Mouse (Mus musculus): ENCODE results near the gene Lrrc36.
A peak's percentile ranks its signal among the peaks of the same experiment; 100 is the strongest.

The Lrrc36 gene

DNA sequence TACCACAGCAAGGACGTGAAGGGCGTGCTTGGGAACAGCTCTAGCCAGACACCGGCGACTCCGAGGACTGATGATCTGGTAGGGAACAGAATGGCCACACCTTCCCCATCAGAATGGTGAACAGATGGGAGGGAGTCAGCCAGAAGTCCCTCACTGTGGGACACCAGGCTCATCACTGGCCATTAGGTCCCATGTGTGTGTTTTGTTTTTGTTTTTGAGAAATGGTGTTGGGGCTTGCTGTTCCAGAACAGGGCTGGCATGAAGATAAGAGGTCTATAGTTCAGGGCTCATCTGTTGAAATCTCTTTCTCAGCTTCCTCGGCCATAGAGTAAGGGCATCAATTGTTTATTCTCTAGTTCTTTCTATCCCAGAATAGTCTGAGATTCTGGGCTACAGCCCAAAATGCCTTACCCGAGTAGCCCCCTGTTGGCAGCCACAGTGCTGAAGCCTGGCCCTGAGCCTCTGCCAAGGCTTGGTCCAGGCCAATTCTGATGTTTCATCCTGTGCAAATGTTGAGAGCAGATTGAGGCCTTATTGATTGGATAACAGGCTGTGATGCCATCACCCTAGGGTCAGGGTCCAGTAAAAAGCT is 53.4 kb downstream of the Lrrc36 start:
- DNase-seq (ENCODE audit: low spot score in 2 of 2), result no peak

DNA sequence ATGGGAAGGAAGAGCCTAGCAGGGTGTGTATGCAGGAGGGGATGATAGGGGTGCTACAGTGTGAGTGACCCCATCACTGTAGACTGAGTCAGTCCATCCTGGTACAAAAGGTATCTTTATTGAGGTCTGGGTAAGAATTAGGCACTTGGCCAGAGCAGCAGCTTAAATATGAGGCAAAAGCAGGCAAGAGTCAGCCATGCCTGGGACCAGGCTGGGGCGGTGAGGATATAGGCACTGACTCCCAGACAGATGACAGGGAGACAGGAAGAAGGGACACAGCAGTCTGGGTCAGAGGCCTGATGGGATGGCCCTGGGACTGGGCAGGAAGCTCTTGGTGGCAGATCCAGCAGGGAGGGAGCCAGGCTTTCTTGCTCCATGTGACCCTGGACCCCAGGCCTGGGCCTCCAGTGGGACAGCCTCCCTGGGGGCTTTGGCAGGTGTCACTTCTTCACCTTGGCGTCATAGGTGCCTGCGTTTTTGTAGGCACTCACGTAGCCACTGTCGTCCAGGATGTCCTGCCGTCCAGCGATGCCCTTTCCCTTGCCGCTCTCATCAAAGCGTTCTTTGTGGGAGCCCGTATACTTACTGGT is 54.1 kb downstream of the Lrrc36 start:
- DNase-seq (ENCODE audit: low spot score in 2 of 2), result no peak

DNA sequence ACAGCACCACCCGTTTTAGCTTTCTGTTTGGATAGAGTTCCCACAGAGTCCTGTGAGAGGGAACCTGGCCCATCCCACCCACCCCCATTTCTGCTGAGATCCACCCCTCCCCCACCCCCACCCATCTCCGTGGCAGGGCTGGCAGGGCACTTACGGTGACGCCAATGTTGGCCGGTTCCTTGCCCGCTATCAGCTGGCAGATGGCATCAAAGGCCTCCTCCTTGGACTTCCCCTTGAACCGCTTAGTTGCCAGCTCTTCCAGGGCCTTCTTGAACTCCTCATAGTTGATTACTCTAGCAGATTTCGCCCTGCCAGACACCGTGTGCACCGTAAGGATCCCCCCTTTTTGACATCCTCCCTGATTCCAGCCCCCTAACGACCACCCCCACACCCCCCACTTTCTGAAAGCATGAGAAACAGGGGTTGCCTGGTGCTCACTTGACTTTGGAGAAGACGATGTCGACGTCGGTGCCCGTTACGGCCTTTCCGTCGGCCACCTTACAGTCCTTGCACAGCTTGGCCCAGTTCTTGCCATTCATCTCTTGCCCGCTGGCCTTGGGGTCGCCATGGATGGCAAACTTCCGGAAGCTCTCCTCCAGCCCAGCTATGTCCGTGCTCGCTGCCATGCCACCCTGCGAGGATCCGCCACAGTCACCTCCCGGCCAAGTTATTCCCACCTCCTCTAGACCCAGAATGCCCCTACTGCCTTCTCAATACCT is 54.8 kb downstream of the Lrrc36 start:
- DNase-seq (ENCODE audit: low spot score in 2 of 2), result no peak

DNA sequence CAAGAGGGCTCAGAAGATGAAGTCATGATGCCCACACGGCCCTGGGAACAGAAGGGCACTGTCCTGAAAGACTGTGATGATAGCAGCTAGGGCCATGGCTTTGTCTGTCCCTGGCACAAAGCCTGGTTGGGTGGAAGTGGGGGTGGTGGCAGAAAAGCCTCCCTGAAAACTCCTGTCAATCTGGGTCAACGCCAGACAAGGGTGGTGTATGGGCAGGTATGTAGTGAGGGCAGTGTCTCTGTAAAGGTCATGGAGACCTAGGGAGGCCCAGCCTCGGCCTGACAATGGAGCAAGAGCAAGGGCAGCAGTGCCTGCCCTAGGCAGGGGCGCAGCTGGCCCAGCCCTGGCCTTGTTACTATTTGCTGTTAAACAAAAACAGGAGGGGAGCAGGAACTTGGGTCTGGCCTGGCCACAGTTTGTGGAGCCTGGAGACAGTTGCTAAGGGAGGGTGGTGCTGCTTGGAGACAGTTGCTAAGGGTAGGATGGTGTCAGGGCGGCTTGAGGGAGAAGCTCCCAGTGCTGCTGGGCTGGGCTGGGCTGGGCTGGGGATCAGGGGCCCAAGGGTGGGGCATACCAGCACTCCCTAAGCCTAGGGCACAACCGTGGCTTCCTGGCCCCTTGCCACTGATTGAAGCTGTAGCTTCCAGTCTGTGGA is 55.8 kb downstream of the Lrrc36 start:
- DNase-seq (ENCODE audit: low spot score in 2 of 2), result no peak

DNA sequence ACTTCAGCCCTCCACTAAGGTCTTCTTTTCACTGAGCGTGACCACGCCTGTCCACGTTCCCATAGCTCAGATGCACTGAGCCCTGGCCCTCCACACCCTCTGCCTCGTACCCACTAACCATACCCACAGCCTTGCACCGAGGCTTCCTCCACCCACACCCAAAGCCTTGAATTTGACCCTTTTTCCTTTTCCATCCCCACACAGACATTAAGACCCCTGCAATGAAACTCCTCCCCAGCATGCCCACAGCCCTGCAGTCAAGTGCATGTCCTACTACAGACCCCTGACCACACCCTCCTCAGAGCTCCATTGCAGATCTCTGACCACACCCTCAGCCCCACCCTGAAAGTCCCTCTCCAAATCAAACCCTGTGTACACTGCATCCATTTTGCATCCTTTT is 56.4 kb downstream of the Lrrc36 start:
- no peak for DNase-seq (ENCODE audit: low spot score in 2 of 2)

DNA sequence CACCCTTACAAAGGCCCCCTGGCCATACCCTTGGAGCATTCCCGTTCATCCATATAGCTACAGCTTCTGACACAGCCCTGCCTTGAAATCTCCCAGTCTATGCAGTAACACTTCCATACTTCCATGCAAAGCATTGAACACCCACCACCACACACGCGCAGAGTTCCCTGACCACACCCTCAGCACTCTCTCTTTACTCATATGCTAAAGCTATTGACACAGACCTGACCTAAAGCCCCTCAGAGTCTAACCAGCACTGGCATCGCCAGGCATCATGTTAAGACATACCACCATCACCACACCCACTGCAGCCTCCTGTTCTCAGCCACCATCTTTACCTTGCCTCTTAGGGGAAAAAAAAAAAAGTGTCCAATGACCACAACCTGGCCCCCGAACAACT is 56.9 kb downstream of the Lrrc36 start:
- DNase-seq (ENCODE audit: low spot score in 2 of 2), result no peak

DNA sequence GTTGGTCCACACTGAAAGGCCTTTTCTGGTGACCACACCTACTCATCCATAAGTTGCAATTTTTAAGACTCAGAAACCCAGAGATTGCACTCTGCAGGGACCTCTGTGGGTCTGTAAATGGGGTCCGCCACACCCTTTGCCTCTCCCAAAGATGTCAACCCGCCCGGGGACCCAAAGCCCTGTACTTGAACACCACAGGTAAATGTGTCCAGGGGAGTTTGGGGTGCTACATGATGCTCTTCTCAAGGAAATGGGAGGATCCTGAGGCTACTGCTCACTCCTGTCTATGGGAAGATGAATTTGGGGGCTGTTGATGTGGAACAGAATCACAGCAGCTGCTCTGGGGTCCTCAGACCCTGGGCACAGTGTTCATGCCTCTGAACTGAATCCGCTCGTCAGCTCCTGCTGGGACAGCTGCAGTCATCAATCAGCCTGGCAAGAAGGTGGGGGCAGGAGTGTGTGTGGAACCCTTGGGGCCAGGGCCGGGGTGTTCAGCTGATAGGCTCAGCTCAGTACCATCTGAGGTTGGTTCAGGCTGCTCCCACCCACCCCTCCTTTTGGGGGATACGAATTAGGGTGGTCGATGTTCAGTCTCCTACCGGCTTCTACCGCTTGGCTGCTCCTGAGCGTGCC is 57.4 kb downstream of the Lrrc36 start:
- DNase-seq (ENCODE audit: low spot score in 2 of 2), result no peak

DNA sequence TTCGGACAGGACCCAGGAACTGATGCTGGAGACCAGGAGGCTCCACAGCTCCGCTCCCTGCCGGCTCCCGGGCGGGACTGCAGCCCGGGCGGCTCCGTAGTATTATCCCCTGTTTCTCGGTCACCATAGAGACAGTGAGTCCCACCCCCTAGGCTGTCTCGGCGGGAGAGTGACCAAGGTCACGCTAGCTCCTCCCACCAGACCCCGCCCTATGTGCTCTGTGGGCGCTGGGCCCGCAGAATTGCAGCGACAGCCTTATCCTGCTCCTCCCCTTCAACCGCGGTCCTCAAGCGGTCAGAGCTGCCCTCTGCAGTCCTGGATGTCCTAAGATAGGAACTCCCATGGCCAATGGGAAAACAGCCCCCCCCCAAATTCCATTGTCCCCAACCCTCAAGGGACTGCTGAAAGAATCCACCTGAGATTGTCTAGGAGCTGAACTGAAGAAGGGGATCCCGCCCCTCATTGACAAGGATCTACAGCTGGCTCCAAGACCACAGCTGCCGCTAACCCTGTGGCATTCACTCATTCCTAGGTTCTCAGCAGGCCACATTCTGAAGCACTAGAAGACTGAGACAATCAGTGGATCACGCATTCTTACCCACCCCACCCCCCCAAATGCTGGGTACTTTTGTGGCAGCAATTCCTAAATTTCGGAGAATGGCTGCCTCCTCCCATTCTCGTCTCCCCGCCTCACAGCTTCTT is 58.1 kb downstream of the Lrrc36 start, which contains the start of gene Tppp3:
Gene Tppp3 (minus strand): TSS at position 213 of the 702 bp plus-strand sequence.
- DNase-seq (ENCODE audit: low spot score in 2 of 2), result no peak

DNA sequence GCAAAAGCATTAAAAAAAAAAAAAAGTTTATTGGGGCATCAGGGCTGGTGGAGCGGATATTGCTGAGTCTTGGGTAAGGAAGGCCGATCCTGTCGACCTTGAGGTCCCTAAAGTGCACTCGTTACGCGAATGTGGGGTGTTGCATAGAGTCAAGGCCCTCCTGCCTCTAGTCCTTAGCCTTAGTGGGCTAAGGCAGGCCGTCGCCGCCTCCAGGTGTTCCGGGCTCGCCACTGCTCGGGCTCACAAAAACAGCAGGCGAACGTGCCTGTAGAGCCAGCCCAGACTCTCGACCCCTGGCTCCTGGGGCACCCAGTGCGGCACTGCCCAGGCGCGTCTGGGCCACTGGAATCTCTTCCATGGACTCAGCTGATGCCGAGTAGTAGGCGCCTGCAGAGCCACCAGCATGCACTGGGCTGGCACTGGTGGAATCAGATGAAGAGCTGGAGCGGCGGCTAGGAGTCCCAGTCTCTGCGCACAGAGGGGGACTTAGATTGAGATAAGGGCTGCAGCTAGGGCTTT is 59.1 kb downstream of the Lrrc36 start:
- DNase-seq (ENCODE audit: low spot score in 2 of 2), result no peak

DNA sequence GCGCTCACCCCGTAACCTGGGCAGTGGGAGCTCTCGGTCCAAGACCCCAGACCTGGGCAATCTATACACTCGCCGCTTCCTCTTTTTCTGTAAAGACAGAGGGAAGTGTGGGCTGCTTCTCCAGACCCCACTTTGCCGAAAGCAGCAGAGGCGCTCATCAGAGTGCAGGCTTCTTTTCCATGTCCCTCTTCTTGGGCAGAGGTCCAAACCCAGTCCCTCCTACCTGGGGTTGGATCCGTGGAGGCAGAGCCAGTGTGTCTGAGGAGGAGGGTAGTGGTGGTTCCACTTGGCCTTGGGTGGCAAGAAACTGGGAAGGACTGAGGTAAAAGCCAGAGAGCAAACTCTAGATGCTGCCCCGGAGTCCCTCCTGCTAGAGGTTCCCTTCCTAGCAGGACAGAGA is 59.6 kb downstream of the Lrrc36 start:
- no peak for DNase-seq (ENCODE audit: low spot score in 2 of 2)

DNA sequence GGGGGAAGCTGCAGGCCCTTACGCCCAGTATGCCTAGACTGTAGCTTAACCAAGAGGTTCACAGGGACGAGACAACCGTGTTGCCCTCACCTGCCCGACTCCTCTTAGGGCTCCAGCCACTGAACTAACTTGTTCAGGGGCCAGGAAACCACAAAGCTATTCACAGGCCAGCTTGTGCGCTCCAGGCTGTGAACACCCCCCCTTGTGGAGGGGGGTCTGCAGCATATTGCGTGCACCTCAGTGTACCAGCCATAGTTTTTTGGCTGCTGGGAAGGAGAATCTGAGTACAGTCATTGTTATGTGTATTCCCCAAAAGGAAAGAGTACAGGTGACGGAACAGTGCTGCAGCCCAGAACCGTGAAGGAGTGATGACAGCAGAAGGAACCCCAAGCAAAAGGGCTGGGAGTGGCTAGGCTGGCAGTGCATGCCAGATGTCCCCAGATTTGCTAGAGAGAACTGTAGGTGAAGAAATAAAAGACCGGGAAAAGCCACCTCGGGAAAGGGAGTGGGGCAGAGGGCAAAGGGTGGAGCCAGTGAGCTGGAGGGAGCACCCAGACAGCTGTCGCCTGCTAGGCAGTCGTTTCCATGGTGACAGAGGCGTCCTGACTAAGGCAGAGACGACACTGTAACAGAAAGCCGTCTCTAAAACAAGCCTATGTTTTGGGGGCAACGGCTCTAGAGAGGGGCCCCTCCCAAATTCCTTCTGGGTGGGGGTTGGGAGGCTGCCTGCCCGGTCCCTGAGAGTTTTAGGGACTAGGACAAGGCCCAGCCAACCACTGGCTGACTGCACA is 60.6 kb downstream of the Lrrc36 start:
- peak; percentile 13 to 28 for DNase-seq (ENCODE audit: low spot score in 2 of 2)

DNA sequence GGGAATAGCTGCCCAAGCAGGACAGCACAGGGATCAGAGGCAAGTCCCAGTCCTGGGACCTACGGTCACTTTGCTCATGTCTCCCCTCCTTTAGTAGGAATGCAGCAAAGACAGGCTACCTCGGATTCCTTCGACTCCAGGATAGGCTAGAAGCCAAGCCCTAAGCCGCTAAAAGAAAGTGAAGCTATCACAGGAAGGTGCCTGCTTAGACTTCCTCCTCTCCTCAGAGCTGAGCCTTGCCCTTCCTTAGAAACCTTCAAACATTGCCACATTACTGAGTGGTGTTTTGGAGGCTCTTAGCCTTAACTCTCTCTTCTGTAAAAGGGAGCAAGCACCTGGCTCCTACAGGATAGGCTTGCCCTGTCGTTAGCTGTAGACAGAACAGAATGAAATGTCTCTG is 61.3 kb downstream of the Lrrc36 start:
- no peak for DNase-seq (ENCODE audit: low spot score in 2 of 2)

DNA sequence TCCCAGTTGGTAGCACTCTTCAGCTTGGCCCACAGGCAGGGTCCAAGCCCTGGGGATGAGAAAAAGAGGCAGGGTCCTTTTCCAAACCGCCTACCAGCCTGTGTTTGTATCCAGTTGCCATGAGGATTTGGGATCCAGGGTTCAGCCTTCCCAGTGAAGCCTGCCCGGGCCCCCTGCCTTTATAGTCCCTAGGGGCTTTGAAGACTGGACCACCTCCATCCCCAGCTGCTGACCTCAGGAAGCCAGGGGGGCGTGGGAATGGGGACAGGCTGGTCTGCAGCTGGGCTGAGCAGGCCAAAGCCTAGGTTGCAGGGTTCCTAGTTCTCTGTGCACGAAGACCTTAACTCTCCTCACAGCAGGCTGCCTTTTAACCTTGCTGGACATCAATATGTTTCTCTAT is 61.9 kb downstream of the Lrrc36 start:
- DNase-seq (ENCODE audit: low spot score in 2 of 2), result no peak

DNA sequence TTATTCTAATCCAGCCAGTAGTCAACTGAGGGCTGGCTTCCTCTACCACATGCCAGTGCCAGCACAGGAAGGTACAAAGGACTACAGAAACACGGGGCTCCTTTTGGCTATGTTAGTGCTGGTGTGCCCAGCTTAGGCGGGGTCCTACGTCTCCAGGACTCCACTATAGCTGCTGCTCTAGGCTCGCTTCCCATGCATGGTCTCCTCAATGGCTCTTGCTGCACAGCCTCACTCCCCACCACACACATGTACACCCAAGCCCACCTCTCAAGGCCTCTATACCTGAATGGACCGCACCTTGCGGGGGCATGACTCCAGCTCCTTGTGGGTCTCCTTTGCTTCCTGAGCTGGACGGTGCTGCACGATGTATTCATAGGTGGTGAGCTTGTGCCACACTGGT is 62.4 kb downstream of the Lrrc36 start:
- no peak for DNase-seq (ENCODE audit: low spot score in 2 of 2)

DNA sequence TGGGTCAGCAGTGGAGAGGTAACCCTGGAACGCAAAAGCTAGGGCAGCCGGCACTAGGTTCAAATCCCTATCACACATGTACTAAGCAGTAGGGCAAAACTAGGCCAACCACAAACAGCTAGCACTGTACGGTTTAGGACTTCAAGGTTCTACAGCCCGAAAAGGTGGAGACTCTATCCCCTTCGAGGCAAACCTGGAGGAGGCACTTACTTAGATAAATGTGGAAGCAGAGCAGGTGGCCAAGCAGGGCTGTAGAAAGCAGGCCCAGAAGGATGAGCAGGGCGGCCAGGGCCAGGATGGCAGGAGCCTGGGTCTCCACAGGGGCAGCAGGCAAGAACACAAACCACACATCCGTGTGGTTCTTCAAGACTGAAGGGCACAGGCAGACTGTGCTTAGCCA is 62.8 kb downstream of the Lrrc36 start:
- DNase-seq (ENCODE audit: low spot score in 2 of 2), result no peak

DNA sequence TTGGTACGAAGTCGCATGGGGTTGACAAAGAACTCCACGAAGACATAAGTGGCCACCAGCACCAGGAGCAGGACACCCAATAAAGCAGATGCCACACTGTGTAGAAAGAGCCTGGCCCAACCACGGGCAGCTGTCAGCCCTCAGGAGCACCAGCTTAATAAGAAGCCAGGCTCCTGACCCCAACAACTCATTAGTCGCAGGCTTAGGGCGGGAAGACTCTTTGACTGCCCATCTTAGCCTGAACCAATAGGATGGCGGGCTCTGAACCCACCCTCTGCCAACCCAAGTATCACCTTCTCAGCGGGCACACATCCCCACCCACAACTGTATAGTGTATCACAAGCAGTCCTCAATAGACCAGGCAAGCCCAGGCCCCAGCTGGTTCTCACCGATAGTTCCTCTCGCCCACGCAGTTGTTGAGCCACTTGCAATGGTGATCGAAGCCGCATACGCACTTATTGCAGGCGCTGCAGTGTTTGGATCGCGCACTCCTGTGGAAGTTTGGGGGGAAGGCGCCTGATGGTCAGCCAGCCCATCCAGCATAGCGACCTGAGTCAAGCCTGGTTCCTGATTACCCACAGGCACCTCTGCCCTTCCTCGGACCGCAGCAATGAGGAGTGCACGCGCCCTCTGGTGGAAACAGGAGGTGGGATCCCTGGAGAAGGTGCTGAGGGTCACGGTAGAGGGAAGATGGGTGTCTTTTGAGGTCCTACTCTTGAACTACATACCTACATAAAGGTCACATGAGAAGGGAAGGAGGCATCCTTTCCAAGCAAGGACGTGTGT is 63.5 kb downstream of the Lrrc36 start:
- DNase-seq (ENCODE audit: low spot score in 2 of 2), result peak in 1 of 2 experiments; percentile 62

DNA sequence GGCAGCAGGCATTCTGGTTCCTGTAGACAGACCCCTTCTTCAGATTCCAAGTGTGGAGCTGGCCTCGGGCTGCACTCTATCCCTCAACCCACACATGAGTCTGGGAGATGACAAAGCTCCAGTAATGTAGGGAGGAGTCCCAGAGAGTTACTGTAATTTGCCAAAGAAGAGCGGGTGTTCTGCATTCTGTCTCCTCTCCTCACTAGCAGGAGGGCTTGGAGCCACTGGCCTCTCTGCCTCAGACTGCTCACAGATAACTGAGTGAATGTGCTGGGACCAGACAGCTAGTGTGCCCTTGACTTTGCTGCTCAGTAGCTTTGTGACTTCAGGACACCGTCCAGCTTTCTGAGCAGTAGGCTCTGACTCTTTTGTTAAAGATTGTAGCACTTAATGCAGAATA is 64.4 kb downstream of the Lrrc36 start:
- no peak for DNase-seq (ENCODE audit: low spot score in 2 of 2)

DNA sequence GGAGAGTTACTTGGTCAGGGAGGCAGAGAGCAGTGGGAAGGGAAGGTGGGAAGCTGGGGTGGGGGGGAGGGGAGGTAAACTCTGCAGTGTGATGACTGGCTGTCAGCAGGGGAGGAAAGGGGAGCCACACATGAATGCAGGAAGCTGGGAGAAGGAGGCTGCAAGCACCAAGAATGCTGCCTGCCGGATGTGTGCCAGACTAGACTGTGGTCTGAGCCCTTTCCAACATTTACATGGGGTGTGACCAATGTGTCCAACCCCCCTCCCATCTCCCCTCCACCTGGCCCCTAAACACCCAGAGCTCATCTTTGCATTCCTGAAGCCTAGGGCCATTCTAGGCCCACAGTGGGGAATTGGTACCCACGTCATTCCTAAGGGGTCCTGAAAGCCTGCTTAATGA is 67.6 kb downstream of the Lrrc36 start:
- no peak for DNase-seq (ENCODE audit: low spot score in 2 of 2)

DNA sequence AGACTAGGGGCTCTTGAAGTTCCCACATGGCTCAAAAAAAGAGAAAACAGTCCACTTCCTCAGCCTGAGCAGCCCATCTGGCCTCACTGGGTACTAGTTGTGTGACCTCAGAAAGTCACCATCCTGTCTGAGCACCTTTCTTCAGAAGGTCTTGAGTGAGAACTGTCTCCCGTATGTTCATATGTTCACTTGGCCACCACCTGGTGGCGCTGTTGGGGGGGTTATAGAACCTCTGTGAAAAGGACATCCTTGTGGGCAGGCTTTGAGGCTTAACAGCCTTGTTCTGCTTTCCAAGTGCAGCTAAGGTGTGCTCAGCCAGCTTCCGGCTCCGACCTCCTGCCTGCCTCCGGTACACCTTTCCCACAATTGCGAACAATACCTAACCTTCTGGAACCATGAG is 68.1 kb downstream of the Lrrc36 start:
- DNase-seq (ENCODE audit: low spot score in 2 of 2), result peak in 1 of 2 experiments; percentile 52

DNA sequence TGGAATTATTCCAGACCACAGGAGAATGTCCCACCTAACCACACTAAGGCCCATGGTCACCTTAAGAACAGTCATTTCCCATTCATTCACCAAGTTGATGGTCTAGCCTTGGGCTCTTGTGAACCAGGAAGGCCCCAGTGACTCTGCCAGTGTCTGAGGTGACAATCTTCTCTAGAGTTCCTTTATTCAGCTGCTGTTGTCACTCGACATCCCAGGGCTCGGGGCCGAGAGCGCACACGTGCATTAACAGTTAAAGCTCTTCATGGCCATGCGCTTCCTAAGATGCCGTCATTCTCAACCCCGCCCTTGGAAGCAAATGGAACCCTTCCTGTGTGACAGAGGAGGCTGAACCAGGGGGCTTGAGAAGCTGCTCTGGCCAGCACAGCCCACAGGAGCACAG is 68.8 kb downstream of the Lrrc36 start:
- DNase-seq (ENCODE audit: low spot score in 2 of 2), result no peak

Data from thymus, postnatal 10 days (tissue).